Mouse (Mus musculus): Measurements from ENCODE around the gene Adck1. TPM values are rescaled to one million over a fixed set of nuclear protein-coding genes. Genes with fewer than 3 reads are reported as not detected.

Gene Adck1
- polyA plus RNA-seq, 1 experiment, result 14.0 TPM

DNA sequence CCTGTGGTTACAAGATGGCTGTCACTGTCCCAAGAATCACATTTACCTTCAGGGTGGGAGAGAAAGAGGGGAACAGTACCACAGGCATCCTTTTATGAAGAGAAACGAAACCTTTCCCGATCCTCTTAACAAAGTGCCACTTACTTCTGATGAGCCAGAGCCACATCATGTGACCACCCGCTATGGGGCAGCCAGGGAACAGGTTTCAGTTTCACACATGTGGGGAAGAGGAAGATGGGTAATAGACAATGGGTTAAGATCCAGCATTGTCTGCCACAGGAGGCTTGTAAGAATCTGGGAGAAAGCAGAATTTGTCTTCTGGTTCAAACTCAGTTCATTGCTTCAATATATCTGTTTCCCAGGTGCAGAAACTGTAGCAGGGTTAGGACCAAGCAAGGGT lies 85.1 kb downstream of the Adck1 start:
- no peaks in the 10 kb centered on the region for H3K27me3 ChIP-seq (ENCODE audit: control insufficient read depth, insufficient read depth, low read length)
- peaks cover 16% of the 10 kb centered on the region for H3K36me3 ChIP-seq (ENCODE audit: control insufficient read depth, insufficient read depth, low read length)
- TF ChIP-seq CTCF (IDR thresholded peaks at IDR 0.05; ENCODE audit: extremely low read depth, insufficient read length, insufficient replicate concordance, low read depth, low read length), result no peak
- H3K4me3 ChIP-seq (ENCODE audit: low read depth, low read length), result no peak overlapping the region
- 76% methylated on average over 3 of the region's 3 CpGs for WGBS
- H3K27ac ChIP-seq (ENCODE audit: insufficient read depth, low read depth, low read length), result no peak overlapping the region
- no peaks in the 10 kb centered on the region for H3K4me1 ChIP-seq (ENCODE audit: control insufficient read depth, insufficient read depth, insufficient read length, low read length)

DNA sequence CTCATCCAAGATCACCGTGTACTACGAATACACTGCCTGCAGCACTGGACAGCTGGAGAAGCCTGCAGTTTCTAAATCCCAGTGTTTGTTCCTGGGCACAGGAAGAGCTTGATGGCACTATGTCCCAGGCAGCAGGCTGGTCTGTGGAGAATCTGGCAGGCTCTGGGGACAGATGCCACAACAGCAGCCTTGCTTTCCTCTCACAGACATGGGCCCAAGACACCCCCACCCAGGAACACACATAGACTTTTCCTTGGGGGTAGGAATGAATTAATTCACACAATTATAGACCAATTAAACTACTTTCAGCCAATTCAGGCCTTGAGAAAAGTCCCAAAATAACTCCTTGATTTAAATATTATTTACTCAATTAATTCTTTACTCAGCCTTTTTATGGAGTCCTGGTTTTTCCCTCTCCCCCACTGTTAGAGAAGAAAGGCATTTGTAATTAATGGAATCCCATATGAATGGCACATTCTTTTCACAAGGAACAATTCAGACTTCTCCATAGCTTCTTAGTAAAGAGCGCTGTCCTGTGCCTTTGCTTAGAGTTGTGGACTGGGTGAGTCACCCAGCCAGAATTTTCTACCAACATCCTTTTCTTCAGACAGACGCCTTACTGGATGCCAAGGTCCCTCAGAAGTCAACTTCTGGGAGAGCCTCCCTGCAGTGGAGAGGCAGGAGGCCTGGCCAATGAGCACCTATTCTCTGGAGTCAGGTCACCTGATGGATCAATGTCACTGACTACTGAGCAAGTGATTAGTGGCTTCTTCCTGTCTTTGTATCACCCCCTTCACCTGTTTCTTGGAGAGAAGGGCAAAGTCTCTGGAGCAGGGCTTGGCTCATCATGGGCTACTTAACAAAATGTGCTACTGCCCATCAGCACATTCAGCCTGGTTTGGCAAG lies 90.6 kb downstream of the Adck1 start:
- 86% methylated on average over 4 of the region's 4 CpGs for WGBS
- H3K4me3 ChIP-seq (ENCODE audit: low read depth, low read length), result no peak overlapping the region
- H3K4me1 ChIP-seq (ENCODE audit: control insufficient read depth, insufficient read depth, insufficient read length, low read length), result no peaks in the 10 kb centered on the region
- no peaks in the 10 kb centered on the region for H3K27me3 ChIP-seq (ENCODE audit: control insufficient read depth, insufficient read depth, low read length)
- peaks cover 14% of the 10 kb centered on the region for H3K36me3 ChIP-seq (ENCODE audit: control insufficient read depth, insufficient read depth, low read length)
- no peak for TF ChIP-seq POLR2A (IDR thresholded peaks at IDR 0.05; ENCODE audit: low read depth, low read length)
- TF ChIP-seq CTCF (IDR thresholded peaks at IDR 0.05; ENCODE audit: extremely low read depth, insufficient read length, insufficient replicate concordance, low read depth, low read length), result no peak
- no peak overlapping the region for H3K27ac ChIP-seq (ENCODE audit: insufficient read depth, low read depth, low read length)

DNA sequence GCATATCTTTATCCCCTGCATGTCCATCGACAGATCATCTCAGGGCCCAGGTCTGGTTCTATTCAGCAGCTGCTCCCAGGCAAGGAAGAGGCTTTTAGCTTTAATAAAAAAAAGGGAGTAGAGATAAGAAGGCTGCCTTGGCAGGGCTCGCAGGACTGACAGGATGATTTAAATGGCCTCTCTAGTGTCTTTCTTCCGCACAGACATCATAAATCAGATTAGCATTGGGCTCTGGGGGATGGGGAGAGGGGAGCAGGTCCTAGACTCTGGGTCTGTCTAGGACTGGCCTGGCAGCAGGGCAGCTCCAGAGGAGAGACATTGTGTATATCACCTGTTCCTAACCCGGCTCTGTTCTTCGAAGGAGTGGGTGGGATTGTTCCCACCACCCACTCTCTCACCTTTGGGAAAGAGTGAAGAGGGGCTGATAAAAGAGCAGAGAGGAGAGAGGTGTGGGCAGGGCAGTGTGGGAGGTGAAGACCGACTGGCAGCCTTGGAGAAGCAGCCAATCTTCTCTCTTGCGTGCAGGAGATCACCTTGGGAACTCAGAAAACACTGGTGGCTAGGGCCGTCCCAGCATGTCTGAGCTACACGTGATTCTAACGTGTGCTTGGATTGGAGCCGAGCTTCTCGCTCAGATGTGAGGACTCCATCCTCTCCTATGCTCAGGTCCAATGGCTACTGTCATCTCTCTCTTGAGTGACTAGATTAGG lies 94.5 kb downstream of the Adck1 start:
- WGBS, result 75% methylated on average over 12 of the region's 12 CpGs
- Histone ChIP-seq H3K27me3 (ENCODE audit: control insufficient read depth, insufficient read depth, low read length) (no peaks in the 10 kb centered on the region), H3K36me3 (ENCODE audit: control insufficient read depth, insufficient read depth, low read length) (peaks cover 8% of the 10 kb centered on the region; the same call in 1 of the 2 replicates), H3K4me3 (ENCODE audit: low read depth, low read length) (no peak overlapping the region), H3K4me1 (ENCODE audit: control insufficient read depth, insufficient read depth, insufficient read length, low read length) (no peaks in the 10 kb centered on the region), H3K27ac (ENCODE audit: insufficient read depth, low read depth, low read length) (no peak overlapping the region)
- TF ChIP-seq CTCF (IDR thresholded peaks at IDR 0.05; ENCODE audit: extremely low read depth, insufficient read length, insufficient replicate concordance, low read depth, low read length), result no peak
- no peak for TF ChIP-seq POLR2A (IDR thresholded peaks at IDR 0.05; ENCODE audit: low read depth, low read length)

DNA sequence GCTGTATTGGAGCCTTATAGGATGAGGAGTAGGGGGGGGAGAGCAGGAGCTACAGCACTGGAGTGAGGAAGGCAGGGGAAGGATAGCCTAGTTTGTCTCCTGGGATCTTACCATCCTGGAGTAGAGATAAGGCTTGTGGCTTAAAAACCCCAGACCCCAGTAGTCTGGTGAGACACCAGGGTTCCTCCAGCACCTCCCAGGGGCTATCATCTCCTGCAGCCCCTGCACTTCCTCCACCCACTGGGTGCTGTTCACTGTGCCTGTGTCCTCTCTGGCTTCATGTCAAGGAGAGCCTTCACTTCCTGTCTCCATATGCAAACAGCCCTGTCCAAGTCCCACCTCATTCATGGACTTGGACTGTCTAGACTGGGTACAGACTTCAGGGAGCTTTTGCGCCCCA lies 96.7 kb downstream of the Adck1 start:
- H3K36me3 ChIP-seq (ENCODE audit: control insufficient read depth, insufficient read depth, low read length), result peaks cover 10% of the 10 kb centered on the region; the same call in 1 of the 2 replicates
- TF ChIP-seq POLR2A (IDR thresholded peaks at IDR 0.05; ENCODE audit: low read depth, low read length), result no peak
- no peak for TF ChIP-seq CTCF (IDR thresholded peaks at IDR 0.05; ENCODE audit: extremely low read depth, insufficient read length, insufficient replicate concordance, low read depth, low read length)
- no peak overlapping the region for H3K27ac ChIP-seq (ENCODE audit: insufficient read depth, low read depth, low read length)
- WGBS, result 94% methylated on average over 1 of the region's 1 CpGs
- no peak overlapping the region for H3K4me3 ChIP-seq (ENCODE audit: low read depth, low read length)
- H3K27me3 ChIP-seq (ENCODE audit: control insufficient read depth, insufficient read depth, low read length), result no peaks in the 10 kb centered on the region
- no peaks in the 10 kb centered on the region for H3K4me1 ChIP-seq (ENCODE audit: control insufficient read depth, insufficient read depth, insufficient read length, low read length)

DNA sequence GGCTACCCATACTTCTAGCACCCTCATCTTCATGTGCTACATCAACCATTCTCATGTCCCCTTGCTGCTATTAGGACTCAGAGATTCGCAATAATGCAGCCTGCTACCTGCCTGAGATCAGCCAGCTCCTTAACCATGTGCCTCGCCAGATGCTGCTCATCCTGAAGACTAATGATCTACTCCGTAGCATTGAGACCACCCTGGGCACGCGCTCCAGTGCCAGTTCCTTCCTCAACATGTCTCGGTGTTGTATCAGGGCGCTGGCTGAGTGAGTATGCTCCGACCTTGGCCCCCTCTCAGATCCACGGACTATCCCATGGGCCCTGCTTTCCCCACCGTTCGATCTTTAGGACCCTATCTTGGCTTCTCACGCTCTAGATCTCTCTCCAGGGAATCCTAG lies 98.6 kb downstream of the Adck1 start:
- Histone ChIP-seq H3K27me3 (ENCODE audit: control insufficient read depth, insufficient read depth, low read length) (no peaks in the 10 kb centered on the region), H3K27ac (ENCODE audit: insufficient read depth, low read depth, low read length) (no peak overlapping the region), H3K4me1 (ENCODE audit: control insufficient read depth, insufficient read depth, insufficient read length, low read length) (no peaks in the 10 kb centered on the region), H3K36me3 (ENCODE audit: control insufficient read depth, insufficient read depth, low read length) (peaks cover 10% of the 10 kb centered on the region; the same call in 1 of the 2 replicates), H3K4me3 (ENCODE audit: low read depth, low read length) (no peak overlapping the region)
- 97% methylated on average over 12 of the region's 12 CpGs for WGBS
- TF ChIP-seq POLR2A (IDR thresholded peaks at IDR 0.05; ENCODE audit: low read depth, low read length) (no peak), CTCF (IDR thresholded peaks at IDR 0.05; ENCODE audit: extremely low read depth, insufficient read length, insufficient replicate concordance, low read depth, low read length) (no peak)

DNA sequence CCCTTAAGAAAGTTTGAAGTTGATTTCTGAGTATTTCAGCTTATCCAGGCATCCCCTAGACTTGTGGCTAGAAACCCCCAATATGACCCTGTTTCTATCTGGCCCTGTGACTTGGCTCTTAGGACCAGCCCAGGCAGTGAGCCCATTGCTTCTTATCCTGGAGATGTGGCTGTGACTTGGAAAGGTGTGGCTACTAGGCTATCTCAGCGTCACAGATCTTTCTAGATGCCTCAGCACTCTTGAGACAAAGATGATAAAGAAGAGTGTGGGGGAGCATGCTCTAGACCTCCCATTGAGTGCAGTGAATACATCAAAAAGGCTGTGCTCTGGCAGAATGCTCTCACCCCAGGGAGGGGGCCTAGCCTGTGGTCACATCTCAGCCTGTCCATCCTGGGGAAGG lies 99.1 kb downstream of the Adck1 start:
- 88% methylated on average over 1 of the region's 1 CpGs for WGBS

DNA sequence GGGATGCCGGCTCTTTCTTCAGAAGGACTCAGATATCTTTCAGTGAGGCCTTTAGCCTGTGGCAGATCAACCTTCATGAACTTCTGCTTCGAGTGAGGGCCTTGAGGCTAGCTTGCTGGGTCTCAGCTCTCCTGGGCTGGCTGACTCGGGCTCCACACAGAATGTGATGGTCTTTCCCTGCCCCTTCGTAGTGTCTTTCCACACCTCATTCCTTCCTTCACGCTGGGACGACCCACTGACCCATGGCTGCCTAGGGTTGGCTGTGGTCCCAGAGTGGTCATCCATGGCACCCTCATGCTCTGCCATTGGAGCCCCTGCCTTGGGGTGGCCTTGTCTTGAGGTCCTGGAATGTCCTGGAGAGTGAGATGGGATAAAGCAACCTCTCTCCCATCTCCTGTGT lies 100.7 kb downstream of the Adck1 start:
- Histone ChIP-seq H3K27me3 (ENCODE audit: control insufficient read depth, insufficient read depth, low read length) (no peaks in the 10 kb centered on the region), H3K27ac (ENCODE audit: insufficient read depth, low read depth, low read length) (no peak overlapping the region), H3K4me1 (ENCODE audit: control insufficient read depth, insufficient read depth, insufficient read length, low read length) (no peaks in the 10 kb centered on the region), H3K36me3 (ENCODE audit: control insufficient read depth, insufficient read depth, low read length) (peaks cover 10% of the 10 kb centered on the region; the same call in 1 of the 2 replicates), H3K4me3 (ENCODE audit: low read depth, low read length) (no peak overlapping the region)
- TF ChIP-seq POLR2A (IDR thresholded peaks at IDR 0.05; ENCODE audit: low read depth, low read length) (no peak), CTCF (IDR thresholded peaks at IDR 0.05; ENCODE audit: extremely low read depth, insufficient read length, insufficient replicate concordance, low read depth, low read length) (no peak)
- WGBS, result 92% methylated on average over 6 of the region's 6 CpGs

More for the DNA sequence above, 99.1 kb downstream of the Adck1 start:
- Histone ChIP-seq H3K4me1 (ENCODE audit: control insufficient read depth, insufficient read depth, insufficient read length, low read length) (no peaks in the 10 kb centered on the region), H3K27ac (ENCODE audit: insufficient read depth, low read depth, low read length) (no peak overlapping the region), H3K4me3 (ENCODE audit: low read depth, low read length) (no peak overlapping the region), H3K27me3 (ENCODE audit: control insufficient read depth, insufficient read depth, low read length) (no peaks in the 10 kb centered on the region), H3K36me3 (ENCODE audit: control insufficient read depth, insufficient read depth, low read length) (peaks cover 10% of the 10 kb centered on the region; the same call in 1 of the 2 replicates)
- TF ChIP-seq POLR2A (IDR thresholded peaks at IDR 0.05; ENCODE audit: low read depth, low read length) (no peak), CTCF (IDR thresholded peaks at IDR 0.05; ENCODE audit: extremely low read depth, insufficient read length, insufficient replicate concordance, low read depth, low read length) (no peak)

All from small intestine, adult 2 months (tissue).